Mouse (Mus musculus) layer of hippocampus, adult 18-20 months (tissue): ENCODE results near the gene Slc9a1. TPM values are rescaled to one million over a fixed set of nuclear protein-coding genes. Genes with fewer than 3 reads are reported as not detected.

Experiments used
- DNase-seq, 2 experiments: peaks; one replicate each; pipeline ENCODE4 v3.0.0; 2022; ENCODE audit warnings: low spot score in 2 of 2
- total RNA-seq, 2 experiments: library from RNA; stranded (reverse); gene quantifications; 2 replicates each; pipeline ENCODE4 v1.2.3; 2021

The Slc9a1 gene
- total RNA-seq, 2 experiments from 2014 or later = 62.2 to 62.9 TPM

GRCm38 (mm10) chr4:133432560-133433171 is 63.2 kb downstream of the Slc9a1 start:
- DNase-seq = peak; percentile 65 to 69

GRCm38 (mm10) chr4:133435921-133436320 is 66.4 kb downstream of the Slc9a1 start:
- DNase-seq = no peak

- peak; percentile 41 to 56 for DNase-seq
Measured at GRCm38 (mm10) chr4:133439460-133440376, 70.2 kb downstream of the Slc9a1 start.

GRCm38 (mm10) chr4:133440377-133440795 is 70.9 kb downstream of the Slc9a1 start:
- no peak for DNase-seq

GRCm38 (mm10) chr4:133442194-133442593 is 72.7 kb downstream of the Slc9a1 start:
- DNase-seq = no peak

GRCm38 (mm10) chr4:133443085-133443484 is 73.6 kb downstream of the Slc9a1 start:
- DNase-seq = no peak

- DNase-seq = no peak
Measured at GRCm38 (mm10) chr4:133445727-133446126, 76.2 kb downstream of the Slc9a1 start.

GRCm38 (mm10) chr4:133447366-133447765 is 77.9 kb downstream of the Slc9a1 start:
- no peak for DNase-seq

GRCm38 (mm10) chr4:133447967-133448366 is 78.5 kb downstream of the Slc9a1 start:
- no peak for DNase-seq

GRCm38 (mm10) chr4:133448708-133449388 is 79.3 kb downstream of the Slc9a1 start:
- DNase-seq = no peak

- peak in 1 of 2 experiments; percentile 39 for DNase-seq
Measured at GRCm38 (mm10) chr4:133449726-133450125, 80.2 kb downstream of the Slc9a1 start.

GRCm38 (mm10) chr4:133451536-133451935 is 82.0 kb downstream of the Slc9a1 start:
- peak; percentile 67 to 87 for DNase-seq

GRCm38 (mm10) chr4:133452433-133452832 is 82.9 kb downstream of the Slc9a1 start:
- no peak for DNase-seq

- no peak for DNase-seq
Measured at GRCm38 (mm10) chr4:133458044-133458443, 88.5 kb downstream of the Slc9a1 start.

GRCm38 (mm10) chr4:133460006-133460405 is 90.5 kb downstream of the Slc9a1 start:
- no peak for DNase-seq

GRCm38 (mm10) chr4:133460796-133461325 is 91.4 kb downstream of the Slc9a1 start:
- no peak for DNase-seq

GRCm38 (mm10) chr4:133461362-133461761 is 91.9 kb downstream of the Slc9a1 start:
- DNase-seq = no peak

- no peak for DNase-seq
Measured at GRCm38 (mm10) chr4:133463184-133463583, 93.7 kb downstream of the Slc9a1 start.

GRCm38 (mm10) chr4:133468080-133468479 is 98.6 kb downstream of the Slc9a1 start:
- peak; percentile 57 to 77 for DNase-seq

- no peak for DNase-seq
Measured at GRCm38 (mm10) chr4:133469122-133469521, 99.6 kb downstream of the Slc9a1 start.

GRCm38 (mm10) chr4:133471135-133471821 is 101.8 kb downstream of the Slc9a1 start:
- no peak for DNase-seq
